Mouse (Mus musculus): ENCODE results near the gene Mybpc2. TPM values are rescaled to one million over a fixed set of nuclear protein-coding genes. Genes with fewer than 3 reads are reported as not detected.

The Mybpc2 gene
- total RNA-seq, 2 experiments from 2014 or later = 0.48 TPM; not detected in 1

- no peak for ATAC-seq (replicated peaks; ENCODE audit: low FRiP score, low TSS enrichment, poor library complexity, severe bottlenecking)
Observed at GRCm38 (mm10) chr7:44469677-44470675, 54.5 kb downstream of the Mybpc2 start.

GRCm38 (mm10) chr7:44468644-44469285, 55.7 kb downstream of the Mybpc2 start:
- ATAC-seq (replicated peaks; ENCODE audit: low FRiP score, low TSS enrichment, poor library complexity, severe bottlenecking) = no peak

GRCm38 (mm10) chr7:44467811-44468411, 56.5 kb downstream of the Mybpc2 start, which contains the start of gene Josd2:
TSS of gene Josd2 (plus strand) at chr7:44467980.
- ATAC-seq (replicated peaks; ENCODE audit: low FRiP score, low TSS enrichment, poor library complexity, severe bottlenecking) = peak; percentile 91

GRCm38 (mm10) chr7:44466888-44467311, 57.6 kb downstream of the Mybpc2 start:
- ATAC-seq (replicated peaks; ENCODE audit: low FRiP score, low TSS enrichment, poor library complexity, severe bottlenecking) = no peak

GRCm38 (mm10) chr7:44466006-44466887, 58.2 kb downstream of the Mybpc2 start:
- ATAC-seq (replicated peaks; ENCODE audit: low FRiP score, low TSS enrichment, poor library complexity, severe bottlenecking) = no peak

- no peak for ATAC-seq (replicated peaks; ENCODE audit: low FRiP score, low TSS enrichment, poor library complexity, severe bottlenecking)
Observed at GRCm38 (mm10) chr7:44465111-44465510, 59.3 kb downstream of the Mybpc2 start, which contains the start of gene Aspdh. TSS of gene Aspdh (plus strand) at chr7:44465391.

GRCm38 (mm10) chr7:44464511-44464910, 59.9 kb downstream of the Mybpc2 start:
- no peak for ATAC-seq (replicated peaks; ENCODE audit: low FRiP score, low TSS enrichment, poor library complexity, severe bottlenecking)

GRCm38 (mm10) chr7:44463556-44464225, 60.8 kb downstream of the Mybpc2 start:
- ATAC-seq (replicated peaks; ENCODE audit: low FRiP score, low TSS enrichment, poor library complexity, severe bottlenecking) = no peak

- ATAC-seq (replicated peaks; ENCODE audit: low FRiP score, low TSS enrichment, poor library complexity, severe bottlenecking) = no peak
Observed at GRCm38 (mm10) chr7:44463056-44463425, 61.4 kb downstream of the Mybpc2 start.

GRCm38 (mm10) chr7:44462218-44463055, 62.0 kb downstream of the Mybpc2 start:
- ATAC-seq (replicated peaks; ENCODE audit: low FRiP score, low TSS enrichment, poor library complexity, severe bottlenecking) = peak; percentile 71

- no peak for ATAC-seq (replicated peaks; ENCODE audit: low FRiP score, low TSS enrichment, poor library complexity, severe bottlenecking)
Observed at GRCm38 (mm10) chr7:44461503-44462217, 62.8 kb downstream of the Mybpc2 start.

- no peak for ATAC-seq (replicated peaks; ENCODE audit: low FRiP score, low TSS enrichment, poor library complexity, severe bottlenecking)
Observed at GRCm38 (mm10) chr7:44460767-44461502, 63.5 kb downstream of the Mybpc2 start.

GRCm38 (mm10) chr7:44460067-44460466, 64.4 kb downstream of the Mybpc2 start:
- ATAC-seq (replicated peaks; ENCODE audit: low FRiP score, low TSS enrichment, poor library complexity, severe bottlenecking) = no peak

GRCm38 (mm10) chr7:44456302-44456701, 68.2 kb downstream of the Mybpc2 start:
- ATAC-seq (replicated peaks; ENCODE audit: low FRiP score, low TSS enrichment, poor library complexity, severe bottlenecking) = no peak

- no peak for ATAC-seq (replicated peaks; ENCODE audit: low FRiP score, low TSS enrichment, poor library complexity, severe bottlenecking)
Observed at GRCm38 (mm10) chr7:44453256-44453655, 71.2 kb downstream of the Mybpc2 start.
